Mouse (Mus musculus): Measurements from ENCODE around the gene Lasp1. TPM values are rescaled to one million over a fixed set of nuclear protein-coding genes. Genes with fewer than 3 reads are reported as not detected.
"Not testable (repeated sequence)": the region's sequence is repeated elsewhere in the genome, so short reads cannot be mapped to it uniquely, and the experiment has no call there.

Gene Lasp1
- total RNA-seq, 2 experiments from 2014 or later = 20.4 to 56.3 TPM

DNA sequence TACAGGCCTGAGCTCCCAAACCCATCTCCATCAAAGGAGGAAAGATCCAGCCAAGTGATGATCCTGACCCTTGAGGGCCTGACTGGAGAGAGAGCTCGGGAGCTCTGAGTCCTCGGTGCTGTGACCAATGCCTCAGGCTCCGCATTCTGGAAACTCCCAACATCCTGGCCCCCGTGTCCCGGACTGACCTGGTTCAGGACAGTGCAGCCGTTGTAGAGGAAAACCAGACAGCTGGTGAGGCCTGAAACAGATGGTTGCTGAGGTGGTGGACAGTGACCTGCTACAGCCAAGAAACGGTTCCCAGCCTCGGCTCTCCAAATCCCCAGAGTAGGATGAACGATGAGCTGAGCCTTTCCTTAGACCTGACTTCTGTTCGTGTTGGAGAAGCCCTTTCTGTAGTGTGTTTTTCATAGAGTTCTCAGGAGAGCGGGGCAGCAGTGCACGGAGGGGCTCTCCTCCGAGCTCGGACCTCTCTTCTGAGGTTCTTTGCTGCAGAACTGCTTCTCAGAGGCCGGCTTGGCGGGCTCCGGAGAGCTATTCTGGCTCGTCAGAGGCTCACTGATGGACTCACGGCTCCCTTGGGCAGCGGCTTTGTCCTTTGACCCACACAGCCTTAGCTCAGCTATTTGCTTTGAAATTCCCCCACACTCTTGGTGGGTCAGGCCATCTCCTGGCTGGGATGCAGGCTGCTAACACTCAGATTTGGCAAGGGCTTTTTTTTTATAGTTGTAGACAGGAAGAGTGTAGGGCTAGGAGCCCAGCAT, 24.2 kb downstream of the Lasp1 start:
- ATAC-seq (replicated peaks; ENCODE audit: low FRiP score, low TSS enrichment, poor library complexity, severe bottlenecking) = no peak

DNA sequence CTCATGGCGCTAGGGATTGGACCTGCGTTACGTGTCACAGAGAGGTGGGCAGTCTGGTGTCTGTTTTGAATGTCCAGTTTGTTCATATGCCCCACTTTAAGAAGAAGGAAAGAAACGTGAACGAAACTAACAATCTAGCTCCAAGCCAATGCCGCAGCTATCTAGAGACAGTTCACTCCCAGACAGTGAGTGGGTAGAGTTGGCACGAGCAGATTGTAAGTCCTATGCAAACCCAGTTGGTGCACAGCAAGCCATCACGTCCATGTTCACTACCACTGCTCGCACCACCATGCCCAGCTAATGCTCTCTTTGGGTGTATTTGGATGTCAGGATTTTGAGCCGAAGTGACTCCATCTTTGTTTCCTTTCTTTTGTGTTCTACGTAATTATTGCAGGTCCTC, 25.4 kb downstream of the Lasp1 start:
- no peak for ATAC-seq (replicated peaks; ENCODE audit: low FRiP score, low TSS enrichment, poor library complexity, severe bottlenecking)

DNA sequence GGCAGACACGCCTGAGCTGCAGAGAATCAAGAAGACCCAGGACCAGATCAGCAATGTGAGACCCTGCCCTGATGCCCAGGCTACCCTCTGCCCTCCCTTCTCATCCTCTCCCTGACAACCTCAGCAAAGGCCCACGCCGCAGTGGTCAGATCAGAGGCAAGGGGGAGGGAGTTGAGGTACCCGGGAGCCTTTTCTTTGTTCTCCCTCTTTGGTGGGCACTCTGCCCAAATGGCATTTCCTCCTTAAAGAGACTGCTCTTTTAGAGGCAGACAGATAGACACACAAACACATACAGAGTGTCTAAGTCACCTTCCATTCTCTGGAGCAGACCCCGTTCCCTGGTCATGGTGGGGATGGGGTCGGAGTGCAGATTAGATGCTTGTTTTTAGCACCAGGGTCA, 26.1 kb downstream of the Lasp1 start:
- ATAC-seq (replicated peaks; ENCODE audit: low FRiP score, low TSS enrichment, poor library complexity, severe bottlenecking) = no peak

DNA sequence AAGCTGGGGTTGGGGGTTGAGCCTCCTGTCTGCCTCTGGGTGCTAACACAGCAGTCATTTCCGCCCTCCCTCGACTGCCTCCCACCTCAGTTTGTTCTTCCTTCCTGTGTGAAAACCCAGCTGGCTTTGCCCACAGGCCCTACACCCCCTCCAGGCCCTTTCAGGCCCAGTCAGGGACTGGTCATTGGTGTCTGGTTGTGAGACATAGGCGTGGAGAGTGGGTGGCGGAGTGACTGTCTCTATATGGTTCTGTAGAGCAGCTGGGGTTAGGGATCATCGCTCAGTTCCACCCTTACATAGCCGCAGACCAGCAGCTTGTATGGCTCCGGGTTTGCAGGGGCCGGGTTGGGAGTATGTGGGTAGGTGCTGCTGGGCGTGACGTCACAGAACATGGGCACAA, 26.5 kb downstream of the Lasp1 start:
- peak; percentile 31; the same call in 1 of the 2 replicates for ATAC-seq (replicated peaks; ENCODE audit: low FRiP score, low TSS enrichment, poor library complexity, severe bottlenecking)

DNA sequence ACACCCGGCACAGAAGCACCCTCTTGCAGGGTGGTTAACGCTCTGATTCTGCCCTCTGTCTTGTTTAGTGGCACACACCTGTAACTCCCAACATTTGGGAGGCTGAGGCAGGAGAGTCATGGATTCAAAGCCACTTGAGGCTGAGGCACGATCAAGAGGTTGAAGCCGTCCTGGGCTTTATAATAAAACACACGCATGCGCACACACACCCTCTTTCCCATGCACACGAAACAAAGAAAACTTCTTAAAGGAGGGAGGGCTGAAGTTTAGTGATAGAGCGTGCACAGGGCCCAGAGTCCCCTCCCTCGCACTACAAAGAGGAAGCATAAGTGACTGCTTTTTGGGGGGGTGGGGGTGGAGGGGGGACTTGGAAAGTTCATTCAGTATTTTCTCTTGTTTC, 27.2 kb downstream of the Lasp1 start:
- ATAC-seq (replicated peaks; ENCODE audit: low FRiP score, low TSS enrichment, poor library complexity, severe bottlenecking) = no peak

DNA sequence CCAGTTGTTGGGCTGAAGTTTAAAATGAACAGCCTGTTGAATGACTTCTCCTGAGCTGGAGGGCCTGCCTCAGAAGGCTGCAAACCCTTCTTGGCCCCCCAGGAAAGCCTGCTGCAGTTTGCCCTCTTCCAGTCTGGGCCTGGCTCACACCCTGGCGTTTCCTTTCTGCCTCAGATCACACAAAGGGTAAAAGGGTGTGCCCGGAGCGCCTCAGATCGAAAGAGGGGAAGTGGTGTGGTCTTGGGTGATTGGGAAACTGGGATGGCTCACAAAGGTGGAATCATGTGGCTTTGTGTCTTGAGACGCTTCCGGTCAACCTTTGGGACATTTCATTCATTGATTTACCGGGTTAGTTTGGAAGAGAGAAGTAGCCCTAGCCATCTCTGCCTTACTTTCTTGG, 27.6 kb downstream of the Lasp1 start:
- no peak for ATAC-seq (replicated peaks; ENCODE audit: low FRiP score, low TSS enrichment, poor library complexity, severe bottlenecking)

DNA sequence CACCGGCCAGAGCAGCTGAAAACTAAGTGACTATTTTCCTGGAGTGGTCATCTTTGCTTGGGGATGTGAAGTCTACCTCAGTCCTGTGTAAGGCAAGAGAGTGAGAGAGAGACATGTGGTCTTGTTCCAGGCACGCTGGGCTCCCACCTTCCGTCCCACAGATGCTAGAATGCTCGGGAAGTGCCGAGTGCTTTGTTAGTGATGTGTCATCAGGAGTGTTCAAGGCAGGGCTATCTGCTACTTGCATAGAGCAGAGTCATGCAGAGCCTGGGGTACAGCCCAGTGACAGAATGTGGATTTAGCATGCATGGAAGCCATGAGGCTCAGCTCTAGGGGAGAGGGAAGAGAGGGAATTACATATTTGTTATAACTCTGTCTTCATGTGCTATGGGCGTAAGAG, 28.9 kb downstream of the Lasp1 start:
- no peak for ATAC-seq (replicated peaks; ENCODE audit: low FRiP score, low TSS enrichment, poor library complexity, severe bottlenecking)

DNA sequence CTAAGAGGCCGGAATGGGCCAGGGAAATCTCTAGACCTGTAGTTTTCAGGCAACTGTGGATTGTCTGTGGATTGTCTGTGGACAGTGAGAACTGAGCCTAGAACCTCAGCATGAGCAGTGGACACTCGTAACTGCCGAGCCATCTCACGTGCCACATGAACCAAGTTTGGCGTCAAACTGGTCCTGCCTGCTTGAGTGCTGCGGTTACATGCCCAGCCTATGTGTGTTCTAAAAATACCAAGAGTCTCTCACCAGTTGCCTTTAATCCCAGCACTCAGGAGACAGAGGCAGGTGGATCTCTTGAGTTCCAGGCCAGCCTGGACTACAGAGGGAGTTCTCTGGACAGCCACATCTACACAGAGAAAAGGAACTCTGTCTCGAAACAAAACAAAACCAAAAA, 30.6 kb downstream of the Lasp1 start:
- ATAC-seq (replicated peaks; ENCODE audit: low FRiP score, low TSS enrichment, poor library complexity, severe bottlenecking) = no peak

DNA sequence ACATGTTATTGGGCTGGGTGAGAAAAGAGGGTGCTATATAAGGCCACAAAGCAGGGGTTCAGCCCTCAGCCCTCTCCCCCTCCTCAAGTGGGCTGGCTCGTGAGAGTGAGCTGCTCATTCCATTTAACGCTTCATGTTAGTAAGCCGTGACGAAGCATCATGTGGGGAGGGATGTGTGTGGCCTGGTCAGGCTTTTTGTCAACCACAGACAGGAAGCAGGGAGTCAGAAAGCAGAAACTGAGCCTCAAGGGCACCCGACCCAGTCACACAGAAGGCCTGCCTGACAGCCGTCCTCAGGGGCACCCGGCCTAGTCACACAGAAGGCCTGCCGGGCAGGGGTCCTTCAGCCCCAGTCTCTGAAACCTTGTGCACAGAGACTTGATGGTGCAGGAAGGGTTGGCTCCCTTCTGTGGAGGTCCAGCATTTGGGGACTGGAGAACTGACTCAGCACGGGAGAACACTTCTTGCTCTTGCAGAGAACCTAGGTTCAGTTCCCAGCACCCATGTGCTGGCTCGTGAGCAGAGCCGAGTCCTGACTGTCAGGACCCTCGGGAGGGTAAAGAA, 31.2 kb downstream of the Lasp1 start:
- no peak for ATAC-seq (replicated peaks; ENCODE audit: low FRiP score, low TSS enrichment, poor library complexity, severe bottlenecking)

DNA sequence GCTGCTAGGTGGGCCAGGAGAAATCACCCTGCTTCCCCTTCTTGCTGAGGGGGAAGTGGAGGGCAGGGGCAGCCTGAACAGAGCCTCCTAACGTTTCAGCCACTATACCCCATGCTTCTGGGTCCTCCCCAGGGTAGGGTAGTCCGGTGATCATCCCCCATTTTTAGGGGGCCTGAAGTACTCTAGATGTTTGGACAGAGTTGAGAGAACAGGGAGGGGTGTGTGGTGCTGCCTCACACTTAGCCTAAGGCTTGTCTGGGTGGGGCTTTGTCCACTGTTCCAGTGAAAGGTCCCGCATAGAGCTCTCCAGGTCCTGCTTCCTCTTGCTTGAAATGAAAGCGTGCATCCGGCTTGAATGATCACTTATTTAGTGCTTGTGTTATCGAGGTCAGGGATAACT, 31.7 kb downstream of the Lasp1 start:
- no peak for ATAC-seq (replicated peaks; ENCODE audit: low FRiP score, low TSS enrichment, poor library complexity, severe bottlenecking)

DNA sequence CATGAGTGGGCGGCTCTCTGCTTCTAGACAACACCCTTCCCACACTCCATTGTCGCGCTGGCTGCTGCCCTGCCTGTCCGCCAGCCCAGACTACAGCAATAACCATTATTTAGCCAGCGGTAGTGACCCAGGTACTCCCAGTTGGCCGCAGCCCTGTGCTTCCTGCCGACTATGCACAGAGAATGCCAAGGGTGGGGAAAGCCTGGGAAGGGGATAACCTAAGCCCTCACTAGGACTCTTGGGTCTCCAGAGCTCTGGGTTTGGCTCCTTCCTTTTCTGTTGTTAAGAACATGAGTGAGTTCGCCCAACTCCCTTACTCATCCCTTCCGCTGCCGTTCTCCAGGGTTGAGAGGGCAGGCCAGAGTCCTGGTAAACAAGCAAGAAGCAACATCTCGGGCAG, 33.2 kb downstream of the Lasp1 start:
- no peak for ATAC-seq (replicated peaks; ENCODE audit: low FRiP score, low TSS enrichment, poor library complexity, severe bottlenecking)

DNA sequence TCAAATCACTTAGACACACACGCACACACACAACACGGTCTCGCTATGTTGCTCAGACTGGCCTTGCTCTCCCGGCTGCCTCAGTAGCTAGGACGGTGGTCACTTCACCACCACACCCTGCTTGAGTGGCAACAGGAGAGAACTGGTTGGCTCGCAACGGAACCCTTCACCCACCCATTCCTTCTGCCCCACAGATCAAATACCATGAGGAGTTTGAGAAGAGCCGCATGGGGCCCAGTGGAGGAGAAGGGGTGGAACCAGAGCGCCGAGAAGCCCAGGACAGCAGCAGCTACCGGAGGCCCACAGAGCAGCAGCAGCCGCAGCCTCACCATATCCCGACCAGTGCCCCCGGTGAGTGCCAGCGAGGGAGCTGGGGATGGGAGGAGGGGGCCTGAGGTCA, 34.6 kb downstream of the Lasp1 start:
- no peak for ATAC-seq (replicated peaks; ENCODE audit: low FRiP score, low TSS enrichment, poor library complexity, severe bottlenecking)

DNA sequence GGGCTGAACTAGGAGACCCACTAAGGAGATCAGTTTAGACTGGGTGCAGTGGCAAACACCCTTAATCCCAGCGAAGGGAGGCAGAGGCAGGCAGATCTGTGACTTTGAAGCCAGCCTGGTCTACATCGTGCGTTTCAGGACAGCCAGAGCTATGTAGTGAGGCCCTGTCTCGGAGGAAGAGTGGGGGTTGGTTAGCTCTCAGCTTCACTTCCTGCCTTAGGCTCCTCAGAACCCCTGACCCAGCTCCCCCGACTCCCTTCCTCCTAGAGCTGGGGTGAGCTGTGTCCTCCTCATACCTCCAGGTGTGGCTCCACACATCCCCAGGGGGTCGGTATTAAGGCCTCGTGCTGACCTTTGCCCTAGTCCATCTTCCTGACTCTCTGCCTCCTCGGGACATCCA, 37.7 kb downstream of the Lasp1 start:
- no peak for ATAC-seq (replicated peaks; ENCODE audit: low FRiP score, low TSS enrichment, poor library complexity, severe bottlenecking)

DNA sequence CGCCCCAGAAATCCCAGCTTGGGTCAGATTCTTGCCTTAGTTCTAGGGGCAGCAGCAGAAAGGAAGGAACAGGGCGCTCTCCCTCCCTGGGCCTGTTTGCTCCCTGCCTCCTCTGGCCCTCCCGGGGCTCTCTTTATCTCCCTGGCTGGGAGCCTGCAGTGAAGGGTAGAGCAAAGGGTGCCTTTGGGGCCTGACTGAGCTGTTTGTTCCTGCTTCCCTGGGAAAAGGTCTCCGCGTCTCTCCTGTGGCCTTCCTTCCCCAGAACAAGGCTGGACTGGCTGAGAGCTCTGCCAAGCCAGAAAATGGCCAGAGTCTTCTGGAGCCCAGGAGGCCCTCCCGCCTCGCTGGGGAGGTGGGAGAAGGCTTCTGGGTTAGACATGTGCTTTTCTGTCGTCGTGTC, 38.3 kb downstream of the Lasp1 start:
- not testable (repeated sequence) for ATAC-seq (replicated peaks; ENCODE audit: low FRiP score, low TSS enrichment, poor library complexity, severe bottlenecking)

DNA sequence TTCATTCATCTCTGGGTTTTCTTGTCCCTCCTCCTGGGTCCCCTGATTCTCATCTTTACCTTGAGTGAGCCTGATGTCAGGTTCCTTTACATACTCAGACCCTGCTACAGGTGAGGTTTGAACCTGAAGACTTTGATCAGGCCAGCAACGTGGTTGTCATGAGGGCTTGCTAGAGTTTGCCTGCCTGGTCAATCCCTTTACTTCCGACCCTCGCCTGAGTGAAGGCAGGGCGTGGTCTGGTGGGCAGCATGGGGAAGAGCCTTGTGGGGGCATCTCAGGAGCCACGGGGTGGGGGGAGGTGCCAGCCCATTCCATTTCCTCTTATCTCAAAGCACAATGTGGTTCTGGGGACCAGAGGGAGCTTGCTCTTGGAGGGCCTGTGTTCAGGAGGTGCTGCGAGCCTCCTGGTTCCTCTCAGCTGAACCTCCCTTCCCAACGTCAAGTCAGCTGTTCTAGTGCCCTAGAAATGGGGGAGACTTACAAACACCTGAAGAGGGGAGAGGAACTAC, 38.9 kb downstream of the Lasp1 start:
- peak; percentile 27; the same call in 1 of the 2 replicates for ATAC-seq (replicated peaks; ENCODE audit: low FRiP score, low TSS enrichment, poor library complexity, severe bottlenecking)

DNA sequence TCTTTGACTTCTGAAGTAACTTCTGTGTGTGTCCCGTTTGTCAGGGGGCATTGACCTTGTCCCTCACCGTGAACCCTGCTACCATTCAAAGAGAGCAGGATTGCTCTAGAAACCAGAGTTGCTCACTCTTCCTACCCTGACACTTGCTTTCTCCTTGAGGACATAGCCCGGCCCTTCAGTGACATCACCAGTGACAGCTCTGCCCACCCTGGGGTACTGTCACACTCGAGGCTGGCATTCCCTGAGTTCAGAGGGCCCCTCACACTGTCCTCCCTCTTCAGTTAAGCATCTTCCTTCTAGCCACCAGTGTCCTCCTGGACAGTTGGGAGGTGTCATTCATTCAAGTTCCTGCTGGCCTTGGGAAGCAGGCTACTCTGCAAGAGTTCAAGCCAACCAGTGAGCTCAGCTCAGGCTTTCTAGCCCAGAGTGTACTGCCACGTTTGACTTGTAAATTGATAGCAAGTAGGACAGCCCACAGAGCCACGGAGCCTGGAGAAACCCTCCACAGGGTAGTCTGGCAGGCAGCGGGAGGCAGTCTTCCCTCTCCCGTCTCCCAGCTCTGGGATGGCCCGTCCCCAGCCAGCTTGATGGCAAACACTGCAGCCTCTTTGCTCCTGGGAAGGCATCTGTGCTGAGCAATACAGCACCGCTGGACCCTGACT, 40.1 kb downstream of the Lasp1 start:
- no peak for ATAC-seq (replicated peaks; ENCODE audit: low FRiP score, low TSS enrichment, poor library complexity, severe bottlenecking)

DNA sequence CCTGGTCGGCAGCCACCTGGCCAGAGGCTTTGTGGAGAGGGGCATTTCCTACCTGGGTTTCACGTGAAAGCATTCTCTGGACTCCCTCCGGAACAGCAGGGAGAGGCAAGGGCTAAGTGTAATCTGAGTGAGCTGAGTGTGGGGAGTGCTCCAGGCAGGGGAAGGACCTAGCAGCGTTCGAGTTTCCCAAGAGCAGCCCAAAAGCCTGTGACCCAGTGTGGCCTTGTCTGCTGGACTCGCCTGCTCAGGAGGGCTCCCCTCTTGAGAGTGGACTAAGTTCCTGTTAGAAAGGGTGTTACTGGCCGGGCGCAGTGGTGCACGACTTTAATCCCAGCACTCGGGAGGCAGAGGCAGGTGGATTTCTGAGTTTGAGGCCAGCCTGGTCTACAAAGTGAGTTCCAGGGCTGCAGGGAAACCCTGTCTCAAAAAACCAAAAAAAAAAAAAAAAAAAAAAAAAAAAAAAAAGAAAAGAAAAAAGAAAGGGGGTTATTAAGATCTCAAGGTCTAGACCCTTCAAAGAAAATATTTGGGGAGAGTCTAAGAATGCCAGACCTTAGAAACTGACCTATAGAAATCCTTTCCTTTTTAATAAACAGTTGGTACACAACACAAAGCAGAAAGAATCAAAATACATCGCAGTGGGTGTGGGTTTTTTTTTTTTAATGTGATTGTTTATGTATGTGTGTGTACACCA, 40.8 kb downstream of the Lasp1 start:
- no peak for ATAC-seq (replicated peaks; ENCODE audit: low FRiP score, low TSS enrichment, poor library complexity, severe bottlenecking)

DNA sequence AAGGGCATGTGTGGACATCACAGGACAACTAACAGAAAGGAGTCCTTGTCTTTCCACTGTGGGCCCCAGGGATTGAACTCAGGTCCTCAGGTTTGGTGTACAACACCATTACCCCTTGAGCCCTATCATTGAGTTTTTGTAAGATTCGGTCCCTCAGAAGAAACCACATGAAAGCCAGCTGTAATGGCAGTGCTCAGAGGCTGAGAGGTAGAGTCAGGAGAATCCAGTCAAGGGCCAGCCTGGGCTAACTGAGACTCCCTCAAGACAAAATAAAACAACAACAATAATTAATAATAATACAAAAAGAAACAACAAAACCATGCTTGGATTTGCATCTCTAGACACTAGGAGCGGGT, 41.3 kb downstream of the Lasp1 start:
- ATAC-seq (replicated peaks; ENCODE audit: low FRiP score, low TSS enrichment, poor library complexity, severe bottlenecking) = no peak

DNA sequence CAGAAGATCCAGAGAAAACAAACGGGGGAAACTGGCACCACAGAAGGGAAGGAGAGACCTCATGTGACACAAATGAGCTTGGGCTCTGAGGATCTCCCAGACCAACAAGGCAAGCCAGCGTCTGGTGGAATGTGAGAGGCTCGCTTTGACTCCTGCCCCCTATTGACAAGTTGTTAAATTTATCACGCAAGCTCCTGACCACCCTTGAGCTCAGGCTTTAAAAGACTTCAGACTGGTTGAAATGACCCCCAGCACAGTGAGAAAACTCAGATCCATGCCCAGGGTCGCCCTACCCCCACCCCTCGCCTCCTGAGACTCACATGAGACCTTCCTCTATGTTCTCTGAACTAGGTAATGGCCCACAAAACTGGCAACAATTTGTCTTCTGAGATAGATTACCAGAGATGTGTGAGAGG, 41.7 kb downstream of the Lasp1 start, which contains the start of gene B230217C12Rik:
B230217C12Rik (plus strand) TSS at position 242 of the 416 bp plus-strand sequence.
- ATAC-seq (replicated peaks; ENCODE audit: low FRiP score, low TSS enrichment, poor library complexity, severe bottlenecking) = peak; percentile 43; the same call in 1 of the 2 replicates

DNA sequence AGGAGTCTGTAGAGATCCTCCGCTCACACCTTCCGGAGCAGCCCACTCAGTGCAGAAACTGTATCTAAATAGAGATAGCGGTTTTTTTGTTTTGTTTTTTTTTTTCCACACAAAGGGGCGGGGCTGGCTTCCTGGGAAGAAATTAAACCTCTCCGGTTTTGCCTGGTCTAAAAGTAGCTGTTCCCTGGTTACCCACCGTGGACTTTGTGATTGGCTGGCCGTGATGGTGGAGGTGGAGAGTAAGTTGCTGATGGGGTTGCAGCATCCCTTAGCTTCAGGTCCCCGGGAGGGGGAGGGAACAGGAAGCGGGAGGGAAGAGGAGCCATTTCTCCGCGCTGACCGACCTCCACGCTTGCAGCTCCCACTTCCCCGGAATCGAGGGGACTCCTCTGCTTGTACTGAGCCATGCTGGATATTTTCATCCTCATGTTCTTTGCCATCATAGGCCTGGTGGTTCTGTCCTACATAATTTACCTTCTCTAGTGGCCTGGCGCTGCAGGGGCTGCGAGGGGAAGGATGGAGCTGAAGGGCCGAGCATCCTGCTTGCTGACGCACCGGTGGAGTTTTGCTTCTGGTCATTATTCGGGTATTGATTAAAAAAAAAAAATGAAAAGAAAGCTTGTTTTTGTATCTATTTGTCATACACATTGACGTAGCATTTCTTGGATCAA, 42.3 kb downstream of the Lasp1 start:
- ATAC-seq (replicated peaks; ENCODE audit: low FRiP score, low TSS enrichment, poor library complexity, severe bottlenecking) = peak; percentile 38

Measured in megakaryocyte-erythroid progenitor cell, adult 5-6 weeks (primary cell).